Mouse (Mus musculus): Measurements from ENCODE around the gene Pdzk1ip1. TPM values are rescaled to one million over a fixed set of nuclear protein-coding genes. Genes with fewer than 3 reads are reported as not detected.

Pdzk1ip1 gene
- not detected for total RNA-seq (2023)

DNA sequence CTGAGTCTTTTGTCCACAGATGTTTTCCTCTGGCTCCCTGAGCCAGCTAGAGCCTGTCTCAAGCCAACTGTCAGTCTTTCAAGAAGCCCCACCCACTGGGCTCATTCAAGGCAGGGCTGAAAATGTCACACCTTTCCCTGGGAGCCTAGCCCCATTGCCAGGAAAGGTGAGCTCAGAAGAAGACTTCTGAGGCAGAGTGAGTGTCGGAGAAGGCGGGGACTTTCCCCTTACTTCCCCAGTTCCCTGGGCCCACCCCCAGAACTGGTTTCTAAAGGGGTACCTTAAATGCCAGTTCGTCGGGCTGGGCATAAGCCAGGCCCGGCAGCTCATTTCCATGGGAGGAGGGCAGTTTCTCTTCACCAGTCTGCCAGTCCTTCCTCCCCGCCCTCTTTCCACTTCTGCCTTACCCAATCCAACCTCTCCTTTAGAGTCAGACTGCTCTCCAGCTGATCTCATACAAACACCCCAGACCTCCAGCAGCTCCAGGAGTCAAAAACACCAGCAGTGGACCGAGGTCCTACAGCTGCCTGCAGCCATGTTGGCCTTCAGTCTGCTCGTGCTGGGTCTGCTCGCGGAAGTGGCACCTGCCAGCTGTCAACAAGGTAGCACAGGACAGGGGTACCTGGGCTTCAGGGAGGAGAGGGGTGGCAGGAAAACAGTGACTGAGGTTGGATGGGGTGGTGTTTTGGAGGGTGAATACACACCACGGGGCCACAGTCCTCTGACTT lies at the start of gene Pdzk1ip1:
TSS of gene Pdzk1ip1 (plus strand) at position 98 of the 728 bp plus-strand sequence.

DNA sequence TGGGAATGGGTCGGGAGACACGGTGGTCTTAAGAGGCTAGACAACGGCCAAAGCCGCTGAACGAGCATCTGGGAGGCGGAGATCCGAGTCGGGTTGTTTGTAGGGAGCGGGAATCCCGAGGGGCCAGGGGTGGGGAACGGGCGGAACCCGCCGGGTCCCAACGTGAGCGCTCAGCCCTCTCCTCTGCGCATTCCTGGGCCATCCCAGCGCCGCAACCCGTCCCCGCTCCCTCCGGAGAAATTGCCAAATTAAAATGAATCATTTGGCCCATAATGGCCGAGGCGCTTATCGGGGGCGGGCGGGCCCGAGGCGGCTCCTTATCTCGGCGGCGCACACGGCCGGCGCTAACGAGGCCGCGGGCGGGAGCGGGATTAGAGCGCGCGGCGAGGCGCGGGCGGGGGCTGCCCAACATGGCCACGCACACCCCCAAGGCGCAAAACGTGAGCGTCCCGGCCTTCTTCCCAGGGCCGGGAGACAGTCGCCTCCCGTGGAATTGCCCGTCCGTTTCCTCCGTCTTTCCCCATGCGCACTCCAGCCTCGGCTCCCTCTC lies 32.1 kb upstream of the Pdzk1ip1 start, which contains the start of gene Tal1:
TSS of gene Tal1 (plus strand) at position 56 of the 550 bp plus-strand sequence.

GRCm38 (mm10) chr4:115133621-115134295 lies 45.2 kb downstream of the Pdzk1ip1 start, which contains the start of gene Cyp4x1:
Gene Cyp4x1, minus strand, starts transcription at chr4:115134281.

Other genes with a start within 250 kb of the Pdzk1ip1 start
- gene Foxd2, start 179.8 kb upstream of the Pdzk1ip1 start, total RNA-seq (2023) = 0.58 TPM
- not detected for gene Foxe3, start 162.7 kb upstream of the Pdzk1ip1 start, total RNA-seq (2023)
- 36.0 TPM for gene Cmpk1, start 101.5 kb upstream of the Pdzk1ip1 start, total RNA-seq (2023)
- gene Stil, start 88.5 kb upstream of the Pdzk1ip1 start, total RNA-seq (2023) = 0.24 TPM
- 0.34 TPM for gene Tal1, start 32.3 kb upstream of the Pdzk1ip1 start, total RNA-seq (2023)
- gene Cyp4x1, start 45.6 kb downstream of the Pdzk1ip1 start, total RNA-seq (2023) = not detected
- gene Cyp4a29, start 153.4 kb downstream of the Pdzk1ip1 start, total RNA-seq (2023) = not detected
- gene Cyp4a12a, start 210.3 kb downstream of the Pdzk1ip1 start, total RNA-seq (2023) = not detected

Data from CD8-positive naive resting alpha-beta T cell, adult 57 days (primary cell).